Mouse (Mus musculus): ENCODE measurements at regions not wholly inside any gene's neighbourhood (a gene's known extent, or its start where the extent isn't known, plus 50 kb on each side); places are given as distances from the start of the nearest gene placed in this dataset.

- no peak for TF ChIP-seq CTCF (IDR thresholded peaks at IDR 0.05)
- no peak for TF ChIP-seq EP300 (IDR thresholded peaks at IDR 0.05)
- DNase-seq (ENCODE audit: low spot score) (no peak), ATAC-seq (no peak)
- Histone ChIP-seq H3K36me3 (ENCODE audit: insufficient read depth, low read length) (no peaks in the 10 kb centered on the region), H3K9ac (replicated peaks; ENCODE audit: low read depth) (no peak overlapping the region), H3K27me3 (replicated peaks; ENCODE audit: insufficient read depth, low read length) (no peaks in the 10 kb centered on the region), H3K4me2 (replicated peaks; ENCODE audit: low read depth, low read length) (no peak overlapping the region), H3K4me1 (ENCODE audit: insufficient read depth, low read depth, low read length) (no peaks in the 10 kb centered on the region), H3K9me3 (ENCODE audit: low read length) (no peaks in the 10 kb centered on the region), H3K27ac (ENCODE audit: low read length) (no peak overlapping the region), H3K4me3 (ENCODE audit: low read depth, low read length) (no peak overlapping the region)
- 80% methylated on average over 18 of the region's 18 CpGs for WGBS
Observed at GRCm38 (mm10) chr3:128636960-128637755, 562.5 kb upstream of the Pitx2 start.

- Histone ChIP-seq H3K27ac (ENCODE audit: low read length) (no peak overlapping the region), H3K4me2 (replicated peaks; ENCODE audit: low read depth, low read length) (no peak overlapping the region), H3K4me3 (ENCODE audit: low read depth, low read length) (no peak overlapping the region), H3K27me3 (replicated peaks; ENCODE audit: insufficient read depth, low read length) (no peaks in the 10 kb centered on the region), H3K9ac (replicated peaks; ENCODE audit: low read depth) (no peak overlapping the region), H3K4me1 (ENCODE audit: insufficient read depth, low read depth, low read length) (no peaks in the 10 kb centered on the region), H3K9me3 (ENCODE audit: low read length) (no peaks in the 10 kb centered on the region), H3K36me3 (ENCODE audit: insufficient read depth, low read length) (no peaks in the 10 kb centered on the region)
- no peak for ATAC-seq
- no peak for DNase-seq (ENCODE audit: low spot score)
- WGBS, result 90% methylated on average over 1 of the region's 1 CpGs
- TF ChIP-seq CTCF (IDR thresholded peaks at IDR 0.05) (no peak), EP300 (IDR thresholded peaks at IDR 0.05) (no peak)
Observed at GRCm38 (mm10) chr3:128627696-128628095, 572.0 kb upstream of the Pitx2 start.

GRCm38 (mm10) chr3:128616675-128617074 is 583.0 kb upstream of the Pitx2 start:
- ATAC-seq (no peak), DNase-seq (ENCODE audit: low spot score) (no peak)
- Histone ChIP-seq H3K9ac (replicated peaks; ENCODE audit: low read depth) (no peak overlapping the region), H3K4me2 (replicated peaks; ENCODE audit: low read depth, low read length) (no peak overlapping the region), H3K36me3 (ENCODE audit: insufficient read depth, low read length) (no peaks in the 10 kb centered on the region), H3K4me1 (ENCODE audit: insufficient read depth, low read depth, low read length) (no peaks in the 10 kb centered on the region), H3K9me3 (ENCODE audit: low read length) (no peaks in the 10 kb centered on the region), H3K4me3 (ENCODE audit: low read depth, low read length) (no peak overlapping the region), H3K27me3 (replicated peaks; ENCODE audit: insufficient read depth, low read length) (no peaks in the 10 kb centered on the region), H3K27ac (ENCODE audit: low read length) (no peak overlapping the region)
- TF ChIP-seq CTCF (IDR thresholded peaks at IDR 0.05) (no peak), EP300 (IDR thresholded peaks at IDR 0.05) (no peak)
- WGBS, result 40% methylated on average over 6 of the region's 6 CpGs

- ATAC-seq, result no peak
- 73% methylated on average over 9 of the region's 9 CpGs for WGBS
- H3K27me3 ChIP-seq (replicated peaks; ENCODE audit: insufficient read depth, low read length), result no peaks in the 10 kb centered on the region
Observed at GRCm38 (mm10) chr3:128613657-128614056, 586.0 kb upstream of the Pitx2 start.

GRCm38 (mm10) chr3:128610731-128611130 is 588.9 kb upstream of the Pitx2 start:
- Histone ChIP-seq H3K36me3 (ENCODE audit: insufficient read depth, low read length) (no peaks in the 10 kb centered on the region), H3K4me1 (ENCODE audit: insufficient read depth, low read depth, low read length) (no peaks in the 10 kb centered on the region), H3K4me2 (replicated peaks; ENCODE audit: low read depth, low read length) (no peak overlapping the region), H3K27me3 (replicated peaks; ENCODE audit: insufficient read depth, low read length) (no peaks in the 10 kb centered on the region), H3K4me3 (ENCODE audit: low read depth, low read length) (no peak overlapping the region), H3K27ac (ENCODE audit: low read length) (no peak overlapping the region), H3K9me3 (ENCODE audit: low read length) (no peaks in the 10 kb centered on the region), H3K9ac (replicated peaks; ENCODE audit: low read depth) (no peak overlapping the region)
- WGBS, result 69% methylated on average over 6 of the region's 6 CpGs
- DNase-seq (ENCODE audit: low spot score), result no peak
- ATAC-seq, result no peak
- TF ChIP-seq CTCF (IDR thresholded peaks at IDR 0.05) (no peak), EP300 (IDR thresholded peaks at IDR 0.05) (no peak)

More at GRCm38 (mm10) chr3:128613657-128614056, 586.0 kb upstream of the Pitx2 start:
- H3K9me3 ChIP-seq (ENCODE audit: low read length), result no peaks in the 10 kb centered on the region
- H3K9ac ChIP-seq (replicated peaks; ENCODE audit: low read depth), result no peak overlapping the region
- no peak for TF ChIP-seq EP300 (IDR thresholded peaks at IDR 0.05)
- TF ChIP-seq CTCF (IDR thresholded peaks at IDR 0.05), result no peak
- H3K4me3 ChIP-seq (ENCODE audit: low read depth, low read length), result no peak overlapping the region
- H3K36me3 ChIP-seq (ENCODE audit: insufficient read depth, low read length), result no peaks in the 10 kb centered on the region
- H3K27ac ChIP-seq (ENCODE audit: low read length), result no peak overlapping the region
- no peaks in the 10 kb centered on the region for H3K4me1 ChIP-seq (ENCODE audit: insufficient read depth, low read depth, low read length)
- H3K4me2 ChIP-seq (replicated peaks; ENCODE audit: low read depth, low read length), result no peak overlapping the region
- DNase-seq (ENCODE audit: low spot score), result no peak

- Histone ChIP-seq H3K4me2 (replicated peaks; ENCODE audit: low read depth, low read length) (no peak overlapping the region), H3K9ac (replicated peaks; ENCODE audit: low read depth) (no peak overlapping the region), H3K4me3 (ENCODE audit: low read depth, low read length) (no peak overlapping the region), H3K27me3 (replicated peaks; ENCODE audit: insufficient read depth, low read length) (no peaks in the 10 kb centered on the region), H3K27ac (ENCODE audit: low read length) (no peak overlapping the region), H3K4me1 (ENCODE audit: insufficient read depth, low read depth, low read length) (no peaks in the 10 kb centered on the region), H3K36me3 (ENCODE audit: insufficient read depth, low read length) (no peaks in the 10 kb centered on the region), H3K9me3 (ENCODE audit: low read length) (no peaks in the 10 kb centered on the region)
- ATAC-seq (no peak), DNase-seq (ENCODE audit: low spot score) (no peak)
- TF ChIP-seq EP300 (IDR thresholded peaks at IDR 0.05), result no peak
- TF ChIP-seq CTCF (IDR thresholded peaks at IDR 0.05), result no peak
- WGBS, result 58% methylated on average over 3 of the region's 3 CpGs
Observed at GRCm38 (mm10) chr3:128608694-128609093, 591.0 kb upstream of the Pitx2 start.

Data from lung, postnatal 0 days (tissue).